Mouse (Mus musculus): ENCODE data around the gene Adad2. TPM values are rescaled to one million over a fixed set of nuclear protein-coding genes. Genes with fewer than 3 reads are reported as not detected.

The Adad2 gene
- polyA plus RNA-seq, 1 experiment from 2014 or later, result not detected

- WGBS, result 70% methylated on average over 7 of the region's 7 CpGs
- no peak for ATAC-seq (replicated peaks; ENCODE audit: insufficient number of reproducible peaks, insufficient read depth, low FRiP score, low read depth)
- Histone ChIP-seq H3K36me3 (no peaks in the 10 kb centered on the region), H3K27me3 (peaks cover 16% of the 10 kb centered on the region), H3K4me3 (no peak overlapping the region), H3K4me1 (replicated peaks) (peaks cover 11% of the 10 kb centered on the region), H3K4me2 (no peak overlapping the region), H3K9ac (no peak overlapping the region), H3K9me3 (replicated peaks) (no peaks in the 10 kb centered on the region), H3K27ac (no peak overlapping the region)
Measured at GRCm38 (mm10) chr8:119639798-119640197, 27.3 kb downstream of the Adad2 start.

GRCm38 (mm10) chr8:119641058-119641457 is 28.5 kb downstream of the Adad2 start:
- H3K4me3 ChIP-seq, result no peak overlapping the region
- no peaks in the 10 kb centered on the region for H3K4me1 ChIP-seq (replicated peaks)
- no peaks in the 10 kb centered on the region for H3K36me3 ChIP-seq
- H3K27me3 ChIP-seq, result peaks cover 9% of the 10 kb centered on the region
- no peak overlapping the region for H3K9ac ChIP-seq
- no peaks in the 10 kb centered on the region for H3K9me3 ChIP-seq (replicated peaks)
- no peak overlapping the region for H3K27ac ChIP-seq
- ATAC-seq (replicated peaks; ENCODE audit: insufficient number of reproducible peaks, insufficient read depth, low FRiP score, low read depth), result no peak
- 62% methylated on average over 5 of the region's 5 CpGs for WGBS
- no peak overlapping the region for H3K4me2 ChIP-seq

GRCm38 (mm10) chr8:119642960-119643359 is 30.4 kb downstream of the Adad2 start:
- WGBS, result 81% methylated on average over 1 of the region's 1 CpGs
- Histone ChIP-seq H3K9me3 (replicated peaks) (no peaks in the 10 kb centered on the region; the same call in 1 of the 2 replicates), H3K36me3 (no peaks in the 10 kb centered on the region), H3K4me2 (no peak overlapping the region), H3K4me1 (replicated peaks) (no peaks in the 10 kb centered on the region), H3K27ac (no peak overlapping the region), H3K27me3 (no peaks in the 10 kb centered on the region), H3K4me3 (no peak overlapping the region), H3K9ac (no peak overlapping the region)
- ATAC-seq (replicated peaks; ENCODE audit: insufficient number of reproducible peaks, insufficient read depth, low FRiP score, low read depth), result no peak

GRCm38 (mm10) chr8:119644429-119644960 is 31.9 kb downstream of the Adad2 start:
- H3K27me3 ChIP-seq, result no peaks in the 10 kb centered on the region
- no peaks in the 10 kb centered on the region for H3K4me1 ChIP-seq (replicated peaks)
- no peak overlapping the region for H3K9ac ChIP-seq
- no peak for ATAC-seq (replicated peaks; ENCODE audit: insufficient number of reproducible peaks, insufficient read depth, low FRiP score, low read depth)
- H3K4me3 ChIP-seq, result no peak overlapping the region
- no peak overlapping the region for H3K4me2 ChIP-seq
- H3K27ac ChIP-seq, result no peak overlapping the region
- WGBS, result 80% methylated on average over 17 of the region's 17 CpGs
- H3K36me3 ChIP-seq, result no peaks in the 10 kb centered on the region
- H3K9me3 ChIP-seq (replicated peaks), result no peaks in the 10 kb centered on the region; the same call in 1 of the 2 replicates

- H3K4me1 ChIP-seq (replicated peaks), result no peaks in the 10 kb centered on the region
- 67% methylated on average over 18 of the region's 18 CpGs for WGBS
- no peak for ATAC-seq (replicated peaks; ENCODE audit: insufficient number of reproducible peaks, insufficient read depth, low FRiP score, low read depth)
Measured at GRCm38 (mm10) chr8:119644981-119645597, 32.5 kb downstream of the Adad2 start.

GRCm38 (mm10) chr8:119646197-119646596 is 33.6 kb downstream of the Adad2 start:
- Histone ChIP-seq H3K27me3 (no peaks in the 10 kb centered on the region), H3K27ac (no peak overlapping the region), H3K4me3 (no peak overlapping the region), H3K9me3 (replicated peaks) (no peaks in the 10 kb centered on the region; the same call in 1 of the 2 replicates), H3K36me3 (no peaks in the 10 kb centered on the region), H3K4me2 (no peak overlapping the region), H3K4me1 (replicated peaks) (no peaks in the 10 kb centered on the region), H3K9ac (no peak overlapping the region)
- WGBS, result 81% methylated on average over 3 of the region's 3 CpGs
- ATAC-seq (replicated peaks; ENCODE audit: insufficient number of reproducible peaks, insufficient read depth, low FRiP score, low read depth), result no peak

More at GRCm38 (mm10) chr8:119644981-119645597, 32.5 kb downstream of the Adad2 start:
- Histone ChIP-seq H3K36me3 (no peaks in the 10 kb centered on the region), H3K9ac (no peak overlapping the region), H3K27ac (no peak overlapping the region), H3K9me3 (replicated peaks) (no peaks in the 10 kb centered on the region; the same call in 1 of the 2 replicates), H3K4me3 (no peak overlapping the region), H3K27me3 (no peaks in the 10 kb centered on the region), H3K4me2 (no peak overlapping the region)

GRCm38 (mm10) chr8:119646846-119647245 is 34.3 kb downstream of the Adad2 start:
- H3K4me1 ChIP-seq (replicated peaks), result no peaks in the 10 kb centered on the region
- H3K27ac ChIP-seq, result no peak overlapping the region
- no peaks in the 10 kb centered on the region for H3K36me3 ChIP-seq
- H3K4me2 ChIP-seq, result no peak overlapping the region
- no peaks in the 10 kb centered on the region for H3K27me3 ChIP-seq
- ATAC-seq (replicated peaks; ENCODE audit: insufficient number of reproducible peaks, insufficient read depth, low FRiP score, low read depth), result no peak
- no peak overlapping the region for H3K9ac ChIP-seq
- H3K9me3 ChIP-seq (replicated peaks), result no peaks in the 10 kb centered on the region; the same call in 1 of the 2 replicates
- WGBS, result 81% methylated on average over 7 of the region's 7 CpGs
- H3K4me3 ChIP-seq, result no peak overlapping the region

- H3K27ac ChIP-seq, result no peak overlapping the region
- H3K4me2 ChIP-seq, result no peak overlapping the region
Measured at GRCm38 (mm10) chr8:119651324-119651723, 38.8 kb downstream of the Adad2 start.

GRCm38 (mm10) chr8:119656709-119657464 is 44.3 kb downstream of the Adad2 start:
- Histone ChIP-seq H3K27ac (no peak overlapping the region), H3K4me2 (no peak overlapping the region), H3K27me3 (no peaks in the 10 kb centered on the region), H3K9ac (no peak overlapping the region), H3K4me1 (replicated peaks) (peaks cover 14% of the 10 kb centered on the region), H3K36me3 (no peaks in the 10 kb centered on the region), H3K9me3 (replicated peaks) (no peaks in the 10 kb centered on the region), H3K4me3 (no peak overlapping the region)
- WGBS, result 39% methylated on average over 5 of the region's 5 CpGs
- ATAC-seq (replicated peaks; ENCODE audit: insufficient number of reproducible peaks, insufficient read depth, low FRiP score, low read depth), result no peak; the same call in 1 of the 2 replicates

More at GRCm38 (mm10) chr8:119651324-119651723, 38.8 kb downstream of the Adad2 start:
- Histone ChIP-seq H3K4me3 (no peak overlapping the region), H3K27me3 (no peaks in the 10 kb centered on the region), H3K9me3 (replicated peaks) (no peaks in the 10 kb centered on the region; the same call in 1 of the 2 replicates), H3K36me3 (no peaks in the 10 kb centered on the region), H3K4me1 (replicated peaks) (no peaks in the 10 kb centered on the region), H3K9ac (no peak overlapping the region)
- 50% methylated on average over 2 of the region's 2 CpGs for WGBS
- ATAC-seq (replicated peaks; ENCODE audit: insufficient number of reproducible peaks, insufficient read depth, low FRiP score, low read depth), result no peak

GRCm38 (mm10) chr8:119661081-119661480 is 48.5 kb downstream of the Adad2 start:
- Histone ChIP-seq H3K27ac (no peak overlapping the region), H3K9me3 (replicated peaks) (no peaks in the 10 kb centered on the region), H3K4me3 (no peak overlapping the region), H3K9ac (no peak overlapping the region), H3K4me2 (no peak overlapping the region), H3K27me3 (no peaks in the 10 kb centered on the region), H3K4me1 (replicated peaks) (peaks cover 25% of the 10 kb centered on the region), H3K36me3 (no peaks in the 10 kb centered on the region)
- ATAC-seq (replicated peaks; ENCODE audit: insufficient number of reproducible peaks, insufficient read depth, low FRiP score, low read depth), result peak; percentile 40
- 13% methylated on average over 9 of the region's 9 CpGs for WGBS

- 71% methylated on average over 6 of the region's 6 CpGs for WGBS
- Histone ChIP-seq H3K4me1 (replicated peaks) (peaks cover 34% of the 10 kb centered on the region), H3K4me3 (no peak overlapping the region), H3K9me3 (replicated peaks) (no peaks in the 10 kb centered on the region), H3K36me3 (no peaks in the 10 kb centered on the region), H3K27ac (no peak overlapping the region), H3K4me2 (no peak overlapping the region), H3K9ac (no peak overlapping the region), H3K27me3 (no peaks in the 10 kb centered on the region)
- ATAC-seq (replicated peaks; ENCODE audit: insufficient number of reproducible peaks, insufficient read depth, low FRiP score, low read depth), result no peak
Measured at GRCm38 (mm10) chr8:119661892-119662291, 49.3 kb downstream of the Adad2 start.

All from heart, embryonic 15.5 days (tissue).